Mouse (Mus musculus) induced T-regulatory cell, adult 2 months (primary cell): ENCODE measurements around the gene Epyc.
"Not testable (repeated sequence)": the region's sequence is repeated elsewhere in the genome, so short reads cannot be mapped to it uniquely, and the experiment has no call there.

ENCODE experiments used
- DNase-seq: peaks from one replicate; pipeline ENCODE4 v3.0.0-alpha.2; 2012; ENCODE audit warnings: low read depth

The Epyc gene

GRCm38 (mm10) chr10:97714584-97714983 lies 70.7 kb downstream of the Epyc start:
- DNase-seq: no peak

GRCm38 (mm10) chr10:97715289-97715906 lies 71.5 kb downstream of the Epyc start:
- DNase-seq: no peak

GRCm38 (mm10) chr10:97717233-97717632 lies 73.4 kb downstream of the Epyc start:
- no peak for DNase-seq

DNA sequence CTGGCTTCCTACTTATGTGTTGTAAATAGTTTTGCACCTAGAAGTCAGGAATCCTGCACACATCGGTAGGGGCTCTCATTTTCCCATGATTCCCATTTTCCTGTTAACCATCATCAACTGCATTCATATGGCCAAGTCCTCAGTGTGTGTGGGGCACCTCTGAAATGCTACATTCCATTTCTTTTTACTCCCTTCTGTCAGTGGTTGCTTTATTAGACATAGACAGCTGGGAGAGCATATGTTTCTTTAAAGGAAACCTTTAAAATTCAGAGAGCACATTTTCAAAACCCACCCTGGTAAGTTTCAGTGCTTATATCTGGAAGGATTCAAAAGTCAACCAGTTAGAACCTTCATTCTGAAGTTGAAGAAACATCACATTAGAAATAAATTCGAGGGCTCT lies 74.2 kb downstream of the Epyc start:
- no peak for DNase-seq

GRCm38 (mm10) chr10:97720625-97721024 lies 76.8 kb downstream of the Epyc start:
- DNase-seq: no peak

GRCm38 (mm10) chr10:97722709-97723108 lies 78.8 kb downstream of the Epyc start:
- DNase-seq: no peak

DNA sequence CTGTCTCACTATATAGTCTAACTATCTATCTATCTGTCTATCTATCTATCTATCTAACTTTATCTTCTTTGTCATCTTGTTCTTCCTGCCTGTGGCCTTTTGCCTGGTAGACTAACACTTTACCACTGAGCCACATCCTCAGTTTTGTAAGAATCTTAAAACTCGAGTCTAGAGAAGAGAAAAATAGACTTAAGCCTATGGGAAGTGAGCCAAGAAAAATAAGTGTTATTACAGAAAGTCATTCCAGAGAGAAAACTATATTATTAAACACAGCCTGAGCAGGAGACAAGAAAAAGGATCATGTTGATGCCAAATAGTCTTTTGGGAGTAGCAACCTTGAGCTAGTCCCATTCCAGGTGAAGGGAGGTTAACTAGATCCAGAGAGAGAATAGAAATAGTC lies 82.1 kb downstream of the Epyc start:
- no peak for DNase-seq

- DNase-seq: not testable (repeated sequence)
These were observed 82.8 kb downstream of the Epyc start, which contains the start of gene C030005K15Rik for GRCm38 (mm10) chr10:97726655-97727054. Gene C030005K15Rik (minus strand): TSS chr10:97726755.
